Comparison of ENCODE assay signal across 8 mouse cellular contexts in genomic region chr6:40235793-40236470, GRCm38 (mm10).
DNase-seq lines count a peak whose midpoint lies in the region; ATAC-seq lines count a peak whose summit lies in the region.

No protein-coding gene starts in this region.

- no peak overlapping the region for H3K9ac ChIP-seq in forebrain, embryonic 12.5 days

- H3K27me3 ChIP-seq in forebrain, embryonic 10.5 days (ENCODE audit: poor library complexity, severe bottlenecking) = no peaks in the 10 kb centered on the region
- no peaks in the 10 kb centered on the region for H3K27me3 ChIP-seq in forebrain, embryonic 12.5 days

- no peak overlapping the region for H3K27ac ChIP-seq in forebrain, embryonic 10.5 days
- no peak overlapping the region for H3K27ac ChIP-seq in forebrain, embryonic 12.5 days

- 51% methylated on average over 10 of the region's 10 CpGs for WGBS in forebrain, embryonic 10.5 days
- WGBS in forebrain, embryonic 12.5 days = 46% methylated on average over 10 of the region's 10 CpGs

- peak; percentile 77 for DNase-seq in forebrain, embryonic 10.5 days (ENCODE audit: extremely low spot score, low spot score)
- peak; percentile 74 to 79 for DNase-seq in adrenal gland, adult 18-20 months (ENCODE audit: low spot score in 2 of 2)
- DNase-seq in embryo, embryonic 10.5 days (ENCODE audit: low spot score) = peak; percentile 85
- peak; percentile 5 to 53 for DNase-seq in heart, adult 9 months (ENCODE audit: low spot score in 2 of 2)
- peak; percentile 89 to 92 for DNase-seq in layer of hippocampus, postnatal 10 days (ENCODE audit: low spot score in 2 of 2)
- DNase-seq in spleen, postnatal 10 days (ENCODE audit: low spot score in 2 of 2) = peak; percentile 67 to 81

- ATAC-seq in forebrain, embryonic 12.5 days (ENCODE audit: low FRiP score) = no peak
- ATAC-seq in megakaryocyte, adult 5-6 weeks (ENCODE audit: poor library complexity, severe bottlenecking) = peak; percentile 80

- 0 out of 2 replicates have a peak, but pooled peaks cover 3% of the 10 kb centered on the region for H3K4me1 ChIP-seq in forebrain, embryonic 10.5 days
- peaks cover 7% of the 10 kb centered on the region for H3K4me1 ChIP-seq in forebrain, embryonic 12.5 days

- H3K9me3 ChIP-seq in forebrain, embryonic 10.5 days = no peaks in the 10 kb centered on the region
- H3K9me3 ChIP-seq in forebrain, embryonic 12.5 days = no peaks in the 10 kb centered on the region

- no peak overlapping the region for H3K4me2 ChIP-seq in forebrain, embryonic 12.5 days

- H3K4me3 ChIP-seq in forebrain, embryonic 10.5 days = no peak overlapping the region
- H3K4me3 ChIP-seq in forebrain, embryonic 12.5 days (replicated peaks) = no peak overlapping the region

- no peaks in the 10 kb centered on the region for H3K36me3 ChIP-seq in forebrain, embryonic 10.5 days (replicated peaks)
- no peaks in the 10 kb centered on the region for H3K36me3 ChIP-seq in forebrain, embryonic 12.5 days (replicated peaks)

Comparison
In these comparisons a context has a peak if more than half of its experiments do, and no peak if none do; other contexts are left out.
1. DNase-seq: peak in every context shown above with its lines; median percentile 90 in layer of hippocampus, postnatal 10 days; 85 in embryo, embryonic 10.5 days; 77 in forebrain, embryonic 10.5 days; 76 in adrenal gland, adult 18-20 months; 74 in spleen, postnatal 10 days; 29 in heart, adult 9 months.